Mouse (Mus musculus) lung, postnatal 36 days (tissue): Measurements from ENCODE around the gene Smpd4.

Source experiments
- DNase-seq: peaks from one replicate; pipeline ENCODE4 v3.0.0; 2022; ENCODE audit warnings: mixed read lengths

The Smpd4 gene

DNA sequence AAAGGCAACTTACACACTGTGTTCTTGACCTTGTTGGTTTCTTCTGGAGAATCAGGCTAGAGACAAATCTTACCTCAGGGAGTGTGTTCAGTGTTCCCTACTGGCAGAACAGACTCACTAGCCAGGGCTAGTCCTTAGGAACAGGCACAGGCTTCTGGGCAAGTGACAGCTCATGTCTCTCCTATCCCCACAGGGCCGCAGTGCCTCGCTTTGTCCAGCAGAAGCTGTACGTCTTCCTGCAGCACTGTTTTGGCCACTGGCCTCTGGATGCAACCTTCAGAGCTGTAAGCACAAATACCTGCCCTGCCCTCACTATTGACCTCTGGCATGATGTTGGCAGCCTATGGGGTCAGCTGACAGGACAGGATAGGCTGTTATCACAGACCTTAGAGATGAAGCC, 19.9 kb downstream of the Smpd4 start:
- DNase-seq, result no peak

DNA sequence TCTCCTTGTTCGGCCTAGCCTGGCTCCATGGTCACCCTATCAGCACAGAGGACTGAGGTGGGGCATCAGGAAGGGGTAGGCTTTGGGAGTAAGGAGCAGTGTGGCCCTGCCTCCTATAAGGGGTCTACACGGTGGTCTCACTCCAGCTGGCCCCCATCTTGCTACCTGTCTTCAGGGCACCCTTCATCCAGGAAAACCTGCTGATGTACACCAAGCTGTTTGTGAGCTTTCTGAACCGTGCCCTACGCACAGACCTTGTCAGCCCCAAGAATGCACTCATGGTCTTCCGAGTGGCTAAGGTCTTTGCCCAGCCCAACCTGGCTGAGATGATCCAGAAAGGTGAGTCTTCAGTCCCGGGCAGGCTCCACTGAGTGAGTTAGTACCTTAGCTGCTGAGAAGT, 20.8 kb downstream of the Smpd4 start:
- no peak for DNase-seq

DNA sequence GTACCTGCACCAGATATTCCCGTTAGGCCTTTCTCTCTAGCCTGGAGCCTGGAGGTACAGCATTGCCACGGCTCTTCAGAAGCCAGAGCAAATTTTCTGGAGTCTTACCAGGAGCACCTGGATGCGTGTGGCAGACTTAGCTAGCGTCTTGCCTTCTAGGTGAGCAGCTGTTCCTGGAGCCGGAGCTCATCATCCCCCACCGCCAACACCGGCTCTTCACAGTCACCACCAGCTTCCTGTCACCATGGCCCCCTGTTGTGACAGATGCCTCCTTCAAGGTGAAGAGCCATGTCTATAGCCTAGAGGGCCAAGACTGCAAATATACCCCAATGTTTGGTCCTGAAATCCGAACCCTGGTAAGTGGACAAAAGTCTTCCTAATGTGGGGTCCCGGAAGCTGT, 21.6 kb downstream of the Smpd4 start:
- DNase-seq, result no peak

GRCm38 (mm10) chr16:17641301-17641700, 22.1 kb downstream of the Smpd4 start:
- DNase-seq, result no peak

GRCm38 (mm10) chr16:17642311-17642710, 23.2 kb downstream of the Smpd4 start:
- no peak for DNase-seq

GRCm38 (mm10) chr16:17643437-17643990, 24.4 kb downstream of the Smpd4 start:
- no peak for DNase-seq

DNA sequence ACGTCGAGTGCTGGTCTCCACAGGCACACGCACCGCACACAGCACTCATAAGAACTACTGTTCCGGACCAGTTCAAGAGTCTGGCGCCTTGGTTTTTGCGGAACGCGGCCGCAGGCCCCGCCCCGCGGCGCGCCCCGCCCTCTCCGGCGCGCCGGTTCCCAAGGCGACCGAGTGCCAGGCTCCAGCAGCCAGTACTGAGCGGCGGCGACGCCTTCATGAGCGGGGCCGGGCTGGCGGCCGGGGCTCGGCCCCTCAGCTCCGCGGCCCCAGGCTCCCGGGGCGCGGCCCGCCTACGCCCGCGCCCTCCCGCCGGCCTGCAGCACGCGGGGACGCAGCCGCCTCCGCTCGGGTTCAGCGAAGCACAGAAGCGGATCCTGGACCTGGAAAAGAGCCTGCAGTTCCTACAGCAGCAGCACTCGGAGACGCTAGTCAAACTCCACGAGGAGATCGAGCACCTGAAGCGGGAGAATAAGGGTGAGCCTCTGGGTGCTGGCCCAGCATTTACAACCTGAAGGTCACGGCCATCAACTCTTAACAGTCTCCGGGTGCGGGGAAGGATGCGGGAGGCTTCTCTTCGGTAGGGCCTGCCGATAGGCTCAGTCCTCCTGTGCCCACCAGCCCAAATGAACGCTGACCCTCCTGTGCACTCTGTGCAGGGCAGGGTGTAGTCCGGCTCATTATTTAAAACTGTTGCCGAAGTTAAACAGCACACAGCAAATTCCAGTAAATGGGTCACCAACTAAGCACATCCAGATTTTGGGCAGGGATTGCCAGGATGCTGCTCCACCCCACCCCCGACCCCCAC, 27.4 kb downstream of the Smpd4 start, which contains the start of gene Ccdc74a:
TSS of gene Ccdc74a (plus strand) at position 161 of the 805 bp plus-strand sequence.
- DNase-seq, result peak; percentile 90

DNA sequence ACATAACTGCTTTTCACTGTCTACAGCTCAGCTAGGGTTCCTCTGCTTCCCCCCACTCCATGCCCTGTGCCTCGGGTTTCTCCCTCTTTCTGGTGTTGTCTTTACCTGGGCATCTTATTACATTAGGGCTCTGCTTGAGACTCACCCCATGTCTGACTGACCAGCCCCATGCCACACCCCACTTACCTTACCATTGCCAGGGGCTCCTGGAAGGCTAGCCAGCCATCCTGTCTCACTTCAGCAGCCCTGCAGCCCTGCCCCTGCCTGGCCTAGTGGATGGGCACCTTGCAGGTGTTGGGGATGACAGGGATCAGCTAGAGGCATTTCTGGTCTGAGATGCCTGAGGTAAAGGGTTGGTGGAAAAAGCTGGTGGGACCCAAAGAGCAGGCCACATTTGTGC, 28.0 kb downstream of the Smpd4 start:
- no peak for DNase-seq

GRCm38 (mm10) chr16:17647566-17648340, 28.6 kb downstream of the Smpd4 start:
- no peak for DNase-seq

- DNase-seq, result no peak
Observed at GRCm38 (mm10) chr16:17649925-17650605, 30.9 kb downstream of the Smpd4 start.

GRCm38 (mm10) chr16:17650711-17651110, 31.6 kb downstream of the Smpd4 start:
- no peak for DNase-seq

DNA sequence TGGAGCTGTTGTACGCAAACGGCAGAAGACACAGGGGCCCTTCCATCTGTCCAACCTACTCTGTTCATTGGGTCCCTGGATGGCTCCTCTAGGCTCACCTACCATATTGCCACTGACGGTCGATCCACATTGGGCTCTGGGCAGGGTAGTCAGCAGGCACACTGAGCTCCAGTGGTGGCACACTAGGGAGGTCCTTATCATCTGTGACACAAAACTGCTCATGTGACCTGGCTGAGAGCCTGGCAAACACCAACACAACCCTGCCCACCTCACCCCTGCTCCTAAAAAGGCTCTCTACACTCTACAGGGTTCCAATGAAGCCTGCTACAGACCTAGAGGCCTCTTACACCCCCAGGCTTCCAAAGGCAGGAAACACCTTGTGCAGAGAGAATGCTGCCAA, 33.5 kb downstream of the Smpd4 start:
- DNase-seq, result no peak

GRCm38 (mm10) chr16:17653601-17654000, 34.4 kb downstream of the Smpd4 start:
- no peak for DNase-seq

DNA sequence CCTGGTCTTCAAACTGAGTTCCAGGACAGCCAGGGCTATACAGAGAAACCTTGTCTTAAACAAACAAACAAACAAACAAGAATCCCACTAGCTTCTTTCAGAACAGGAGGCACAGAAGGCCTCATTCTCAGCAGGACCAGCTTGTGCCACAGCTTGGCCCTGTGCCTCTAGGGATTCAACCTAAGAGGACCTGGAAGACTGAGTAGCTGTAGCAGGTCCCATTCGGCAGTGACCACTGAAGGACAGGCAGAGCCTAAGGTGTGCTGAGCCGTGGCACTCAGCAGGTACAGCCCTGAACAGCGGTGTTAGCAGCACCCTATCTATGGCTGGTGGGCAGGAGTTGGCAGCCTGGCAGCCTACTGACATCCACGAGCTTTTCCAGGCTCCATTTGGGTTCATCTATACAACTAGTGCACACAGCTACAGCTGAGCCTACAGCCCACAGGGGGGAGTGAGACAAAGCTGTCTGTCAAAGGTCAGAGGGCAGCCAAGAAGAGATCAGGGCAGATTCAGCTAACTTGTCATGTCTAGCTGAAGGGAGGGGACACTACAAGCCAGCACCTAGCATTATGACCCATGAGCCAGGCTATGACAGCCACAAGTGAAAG, 35.1 kb downstream of the Smpd4 start:
- DNase-seq, result no peak

- peak; percentile 25 for DNase-seq
Observed at GRCm38 (mm10) chr16:17656212-17656871, 37.2 kb downstream of the Smpd4 start.

DNA sequence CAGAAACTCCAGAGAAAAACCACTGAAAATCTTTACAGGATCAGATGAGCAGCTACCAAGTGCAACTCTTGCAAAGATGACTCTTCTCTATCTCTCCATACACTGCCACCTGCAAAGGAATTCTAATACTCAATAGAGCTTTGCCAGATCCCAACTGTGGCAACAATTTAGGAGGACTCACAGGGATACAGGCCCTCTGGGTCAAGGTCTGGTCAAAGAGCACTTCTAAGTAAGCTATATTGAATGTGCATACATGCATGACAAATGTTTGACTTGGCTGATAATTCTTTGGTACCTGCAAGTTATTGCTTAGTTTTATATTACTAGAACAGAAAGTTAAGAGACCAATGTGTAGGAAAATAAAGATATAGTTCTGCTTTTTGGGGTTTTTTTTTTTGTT, 46.4 kb downstream of the Smpd4 start:
- DNase-seq, result no peak

DNA sequence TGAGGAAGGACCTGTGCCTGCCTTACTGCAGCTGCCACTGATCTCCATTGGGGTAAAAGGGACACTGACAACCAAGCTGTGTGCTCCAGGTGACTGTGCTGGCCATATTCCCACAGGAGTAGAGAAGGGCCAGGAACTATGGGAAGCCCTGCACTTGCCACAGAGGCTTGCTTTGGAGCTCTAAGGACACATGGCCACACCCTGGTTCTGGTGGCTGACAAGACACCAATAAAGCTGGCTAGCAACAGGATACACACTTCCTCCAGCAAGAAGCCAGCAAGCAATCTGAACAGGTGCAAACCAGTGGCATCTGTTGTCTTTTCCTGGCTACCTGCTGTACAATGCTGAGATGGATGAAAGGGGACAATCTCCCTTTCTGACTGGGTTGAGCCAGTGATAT, 50.7 kb downstream of the Smpd4 start:
- DNase-seq, result no peak
